28 mouse cellular contexts compared by ENCODE assay signal in the genomic region with DNA sequence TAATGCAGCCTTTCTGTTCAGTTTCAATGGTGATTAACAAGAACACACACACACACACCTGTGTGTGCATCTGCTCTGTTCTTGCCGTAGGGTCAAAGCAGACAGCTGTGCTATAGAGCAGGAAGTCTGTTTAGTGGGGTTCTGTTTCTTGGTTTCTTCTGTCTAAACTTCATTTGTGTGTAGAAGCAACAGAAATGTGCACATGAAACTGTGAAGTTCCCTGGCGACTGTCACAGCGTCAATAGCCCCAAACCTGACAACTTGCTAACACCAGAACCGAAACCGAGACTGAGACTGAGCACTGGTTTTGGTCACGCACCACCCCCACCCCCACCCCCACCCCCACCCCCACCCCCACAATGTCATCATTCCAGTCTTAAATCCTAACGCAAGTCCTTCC.
DNase-seq lines count a peak whose midpoint lies in the region; ATAC-seq and TF ChIP-seq lines count a peak whose summit lies in the region.
"Had no signal": no experiment of that assay in that cellular context is flagged by ENCODE, and none has a peak within 500 bp of the region (broad histone marks: within the 10 kb centered on the region; RNA-seq: fewer than 3 reads in every experiment).

No protein-coding gene starts in this region.

- no peak overlapping the region for H3K4me3 ChIP-seq in spleen, adult 2 months (ENCODE audit: extremely low read depth, insufficient read depth, insufficient read length)
- no peak overlapping the region for H3K4me3 ChIP-seq in forebrain, embryonic 16.5 days (replicated peaks; ENCODE audit: low read length)
- H3K4me3 ChIP-seq: embryonic facial prominence, embryonic 13.5 days; forebrain, embryonic 10.5 days; heart, embryonic 10.5 days; heart, embryonic 15.5 days; kidney, embryonic 15.5 days; limb, embryonic 12.5 days; myocyte; neural tube, embryonic 12.5 days had no signal

- intact Hi-C loops in left cerebral cortex, postnatal 10 days (cut with DNase I), result no loop called here

- no peaks in the 10 kb centered on the region for H3K9me3 ChIP-seq in forebrain, embryonic 16.5 days (ENCODE audit: control insufficient read depth, low read length)
- H3K9me3 ChIP-seq: embryonic facial prominence, embryonic 13.5 days; forebrain, embryonic 10.5 days; heart, embryonic 10.5 days; heart, embryonic 15.5 days; kidney, embryonic 15.5 days; limb, embryonic 12.5 days; neural tube, embryonic 12.5 days had no signal

- H3K4me2 ChIP-seq in forebrain, embryonic 16.5 days (ENCODE audit: low read length), result no peak overlapping the region
- H3K4me2 ChIP-seq: embryonic facial prominence, embryonic 13.5 days; heart, embryonic 15.5 days; kidney, embryonic 15.5 days; limb, embryonic 12.5 days; midbrain, embryonic 11.5 days; neural tube, embryonic 12.5 days had no signal

- TF ChIP-seq CTCF in spleen, adult 2 months (IDR thresholded peaks at IDR 0.05; ENCODE audit: extremely low read depth, insufficient read depth, insufficient read length, insufficient replicate concordance), result no peak

- H3K4me1 ChIP-seq in spleen, adult 2 months (ENCODE audit: control insufficient read depth, insufficient read depth, insufficient read length), result peaks cover 21% of the 10 kb centered on the region
- no peaks in the 10 kb centered on the region for H3K4me1 ChIP-seq in forebrain, embryonic 16.5 days (replicated peaks; ENCODE audit: control insufficient read depth, insufficient read depth, low read length)
- H3K4me1 ChIP-seq: embryonic facial prominence, embryonic 13.5 days; heart, embryonic 15.5 days; kidney, embryonic 15.5 days had no signal

- H3K9ac ChIP-seq in forebrain, embryonic 16.5 days (replicated peaks; ENCODE audit: low read depth, low read length), result no peak overlapping the region
- H3K9ac ChIP-seq: embryonic facial prominence, embryonic 13.5 days; forebrain, postnatal 0 days; heart, embryonic 15.5 days; kidney, embryonic 15.5 days; limb, embryonic 12.5 days; neural tube, embryonic 12.5 days had no signal

- peak; percentile 26 to 44 for DNase-seq in spleen, adult 2 months (ENCODE audit: low read depth in 1 of 2, low spot score in 2 of 2)
- DNase-seq in spleen, adult 18-20 months, result no peak
- peak; percentile 4 to 9 for DNase-seq in thymus, postnatal 36 days
- DNase-seq in thymus, adult 18-20 months, result no peak
- no peak for DNase-seq in left cerebral cortex, postnatal 10 days (ENCODE audit: extremely low spot score in 1 of 2, low spot score in 2 of 2)
- no peak for DNase-seq in heart, adult 11 months
- DNase-seq: adrenal gland, adult 2 months; adrenal gland, postnatal 36 days; cerebellum, adult 2 months; forebrain, postnatal 0 days; gastrocnemius, postnatal 10 days; kidney, adult 18-20 months; kidney, postnatal 25 days; lung, postnatal 36 days; right cerebral cortex, postnatal 4 days had no signal

- H3K27me3 ChIP-seq in spleen, adult 2 months (ENCODE audit: control insufficient read depth, insufficient read depth, low read length), result no peaks in the 10 kb centered on the region
- H3K27me3 ChIP-seq in forebrain, embryonic 16.5 days (replicated peaks; ENCODE audit: control insufficient read depth, insufficient read depth, low read length), result no peaks in the 10 kb centered on the region
- H3K27me3 ChIP-seq: neural tube, embryonic 12.5 days had no signal

- ATAC-seq in megakaryocyte, adult 5-6 weeks (ENCODE audit: poor library complexity, severe bottlenecking), result peak; percentile 20; the same call in 1 of the 2 replicates
- ATAC-seq in forebrain, embryonic 16.5 days, result no peak
- ATAC-seq: CD4-positive, CD25-positive, alpha-beta regulatory T cell, adult 4 months; forebrain, postnatal 0 days; hindbrain, embryonic 16.5 days had no signal

- WGBS in spleen, adult 2 months, result 21% methylated on average over 7 of the region's 7 CpGs
- WGBS in forebrain, embryonic 16.5 days, result 85% methylated on average over 7 of the region's 7 CpGs

- no peaks in the 10 kb centered on the region for H3K36me3 ChIP-seq in spleen, adult 2 months (ENCODE audit: control insufficient read depth, insufficient read depth, low read length)
- H3K36me3 ChIP-seq in forebrain, embryonic 16.5 days (ENCODE audit: control insufficient read depth, insufficient read depth), result no peaks in the 10 kb centered on the region
- H3K36me3 ChIP-seq: embryonic facial prominence, embryonic 13.5 days; forebrain, embryonic 10.5 days; heart, embryonic 10.5 days; heart, embryonic 15.5 days; kidney, embryonic 15.5 days; limb, embryonic 12.5 days; neural tube, embryonic 12.5 days had no signal

- H3K27ac ChIP-seq in spleen, adult 2 months (ENCODE audit: insufficient read depth, low read length), result peak overlapping the region; percentile 88
- no peak overlapping the region for H3K27ac ChIP-seq in forebrain, embryonic 16.5 days (ENCODE audit: low read length)
- H3K27ac ChIP-seq: embryonic facial prominence, embryonic 13.5 days; forebrain, embryonic 10.5 days; heart, embryonic 10.5 days; heart, embryonic 15.5 days; kidney, embryonic 15.5 days; limb, embryonic 12.5 days; neural tube, embryonic 12.5 days had no signal

- no peak for TF ChIP-seq POLR2A in spleen, adult 2 months (IDR thresholded peaks at IDR 0.05; ENCODE audit: low read depth, low read length)

Comparison
In these comparisons a context has a peak if more than half of its experiments do, and no peak if none do; other contexts are left out.
1. DNase-seq: peak in spleen, adult 2 months (2 of 2) and thymus, postnatal 36 days (2 of 2); none in spleen, adult 18-20 months (0 of 2), thymus, adult 18-20 months (0 of 2), left cerebral cortex, postnatal 10 days (0 of 2) and heart, adult 11 months (single experiment).